Mouse (Mus musculus) adrenal gland, adult 8-10 months (tissue): ENCODE measurements around the gene Rab4b. TPM values are rescaled to one million over a fixed set of nuclear protein-coding genes. Genes with fewer than 3 reads are reported as not detected.

Experiments
- DNase-seq: peaks from one replicate; pipeline ENCODE4 v3.0.0; 2022
- total RNA-seq, 4 experiments: library from RNA; stranded (reverse); gene quantifications; 2 replicates each; pipeline ENCODE4 v1.2.4; 2022

Rab4b gene
- 10 to 100 TPM; 60.6 to 88.0 (median 81.4) TPM for total RNA-seq

- DNase-seq: peak; percentile 100
Measured at GRCm38 (mm10) chr7:27178324-27179216, at the start of gene Rab4b. TSS of gene Rab4b (minus strand) at chr7:27178896.

DNA sequence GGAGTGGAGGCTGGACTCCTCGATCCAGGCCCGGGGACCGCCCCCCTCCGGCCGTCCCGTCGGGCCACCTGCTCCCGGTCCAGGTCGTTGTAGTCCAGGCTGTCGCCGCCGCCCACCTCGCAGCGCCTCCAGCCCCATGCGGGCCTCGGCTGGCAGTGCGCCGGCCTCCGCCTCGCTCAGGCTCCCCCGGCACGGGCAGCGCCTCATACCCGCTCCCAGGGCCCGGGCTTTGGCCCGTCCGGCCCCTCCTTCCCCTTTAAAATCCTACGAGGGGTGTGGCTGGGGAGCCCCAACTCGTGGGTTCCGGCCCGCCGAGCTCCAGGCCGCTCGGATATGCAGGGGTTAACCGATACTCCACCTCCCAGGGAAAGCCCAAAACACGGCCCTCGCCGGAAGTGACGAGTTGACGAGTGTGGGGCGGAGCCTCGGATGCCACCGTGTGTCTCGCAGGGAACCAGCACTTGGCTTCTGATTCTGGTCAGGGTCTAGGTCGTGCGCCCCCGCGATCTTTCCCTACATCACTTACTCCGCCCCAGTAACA lies 49.7 kb upstream of the Rab4b start, which contains the start of gene Itpkc:
Itpkc (minus strand) TSS at position 381 of the 541 bp plus-strand sequence.
- peak; percentile 90 for DNase-seq

DNA sequence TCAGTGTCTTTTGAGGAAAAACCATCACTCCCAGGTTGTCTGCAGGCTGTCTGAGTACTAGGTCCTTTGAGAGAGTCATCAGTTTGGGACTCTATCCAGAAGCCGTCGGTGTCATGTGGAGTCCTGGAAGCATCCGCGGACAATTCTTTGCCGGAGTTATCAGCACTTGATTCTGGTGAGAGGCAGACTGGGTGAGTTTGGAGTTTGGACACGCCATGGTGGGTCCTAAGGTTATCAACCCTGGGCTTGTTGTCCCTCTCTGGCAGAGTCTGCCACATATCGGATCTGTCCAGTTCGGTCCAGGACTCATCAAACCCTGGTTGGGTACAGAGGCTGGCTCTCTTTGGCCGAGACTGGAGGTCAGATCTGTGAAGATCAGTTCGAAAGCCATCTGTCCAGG lies 49.0 kb upstream of the Rab4b start:
- DNase-seq: peak; percentile 37

GRCm38 (mm10) chr7:27227276-27227675 lies 48.6 kb upstream of the Rab4b start:
- peak; percentile 24 for DNase-seq

DNA sequence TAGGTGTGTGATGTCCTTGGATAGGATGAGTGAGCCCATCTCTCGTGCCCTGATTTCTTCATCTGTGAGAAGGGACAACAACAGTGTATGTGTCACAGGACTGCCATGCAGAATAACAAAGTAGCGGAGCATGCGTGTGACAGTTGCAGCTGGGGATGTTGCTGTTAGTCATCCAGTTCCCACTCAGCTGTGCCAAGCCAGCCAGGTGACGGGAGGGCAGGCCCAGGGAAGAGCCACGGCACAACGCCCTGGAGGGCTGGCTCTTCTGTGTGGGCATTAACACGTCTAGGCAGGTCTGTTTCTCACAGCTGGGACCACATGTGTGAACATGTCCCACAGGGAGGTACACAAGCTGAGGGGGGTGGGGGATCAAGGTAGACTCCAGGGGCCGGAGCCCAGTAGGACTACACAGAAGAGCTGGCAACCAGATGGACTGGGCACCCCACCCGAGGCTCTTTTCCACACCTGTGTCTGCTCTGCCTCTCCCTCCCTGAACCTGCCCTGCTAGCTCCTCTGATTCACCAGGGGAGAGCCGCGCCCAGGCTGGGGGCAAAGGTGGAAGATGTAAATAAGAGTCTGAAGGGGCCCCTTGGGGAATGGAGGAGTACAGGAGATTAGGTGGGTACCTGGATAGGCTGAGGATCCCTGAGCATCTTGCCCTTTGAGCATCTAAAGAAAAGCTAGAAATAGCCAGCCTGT lies 46.3 kb upstream of the Rab4b start:
- DNase-seq: peak; percentile 70

DNA sequence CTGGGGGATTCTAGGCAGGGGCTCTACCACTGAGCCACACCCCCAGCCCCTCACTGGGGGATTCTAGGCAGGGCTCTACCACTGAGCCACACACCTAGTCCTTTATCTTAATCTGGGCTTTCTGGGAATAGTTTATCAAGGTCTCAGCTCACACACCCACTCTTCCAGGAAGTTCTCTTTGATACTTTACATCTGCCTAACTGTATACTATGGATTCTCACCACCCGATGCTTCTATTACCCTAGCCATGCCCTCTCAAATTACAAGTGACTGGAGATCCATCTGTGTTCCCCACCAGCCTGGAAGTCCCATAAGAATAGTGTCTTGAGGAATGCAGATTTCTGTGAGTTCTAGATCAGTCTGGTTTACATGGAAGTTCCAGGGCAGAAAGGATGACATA lies 43.8 kb upstream of the Rab4b start:
- no peak for DNase-seq

DNA sequence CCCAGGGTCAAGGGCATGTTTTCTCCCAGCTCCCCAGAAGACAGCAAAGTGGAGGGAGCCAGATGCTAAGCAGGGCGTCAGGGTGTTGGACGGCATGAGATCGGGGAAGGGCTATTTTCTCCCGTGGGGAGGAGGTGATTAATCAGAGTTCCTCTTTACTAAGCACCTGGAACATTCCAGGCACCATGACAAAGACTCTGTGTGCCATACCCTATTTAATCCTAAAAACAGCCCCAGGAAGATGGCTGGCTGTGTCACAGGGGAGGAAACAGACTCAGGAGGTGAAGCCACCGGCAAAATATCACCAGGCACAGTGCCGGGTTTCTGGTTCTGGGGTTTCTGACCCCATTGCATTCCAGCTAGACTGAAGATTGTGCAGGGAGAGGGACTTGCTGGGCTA lies 43.2 kb upstream of the Rab4b start:
- DNase-seq: no peak

GRCm38 (mm10) chr7:27219937-27220336 lies 41.2 kb upstream of the Rab4b start:
- no peak for DNase-seq

DNA sequence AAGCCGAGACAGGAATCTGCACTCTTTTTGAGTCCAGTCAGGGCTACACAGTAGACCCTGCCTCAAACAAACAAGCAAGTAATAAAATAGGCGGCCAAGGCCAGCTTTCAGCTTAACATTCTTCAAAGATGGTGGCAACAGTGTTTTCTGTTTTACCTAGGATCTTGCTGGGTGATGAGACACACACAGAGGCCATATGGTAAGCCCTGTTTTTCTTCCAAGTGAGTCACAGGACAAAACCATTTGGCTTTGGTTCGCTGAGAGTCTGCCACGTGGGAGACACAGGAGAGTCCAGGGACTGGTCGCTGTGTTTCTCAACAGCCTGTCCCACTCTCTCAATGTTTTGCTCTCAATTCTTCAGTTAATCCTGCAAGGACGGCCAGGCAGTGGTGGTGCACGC lies 39.9 kb upstream of the Rab4b start:
- no peak for DNase-seq

DNA sequence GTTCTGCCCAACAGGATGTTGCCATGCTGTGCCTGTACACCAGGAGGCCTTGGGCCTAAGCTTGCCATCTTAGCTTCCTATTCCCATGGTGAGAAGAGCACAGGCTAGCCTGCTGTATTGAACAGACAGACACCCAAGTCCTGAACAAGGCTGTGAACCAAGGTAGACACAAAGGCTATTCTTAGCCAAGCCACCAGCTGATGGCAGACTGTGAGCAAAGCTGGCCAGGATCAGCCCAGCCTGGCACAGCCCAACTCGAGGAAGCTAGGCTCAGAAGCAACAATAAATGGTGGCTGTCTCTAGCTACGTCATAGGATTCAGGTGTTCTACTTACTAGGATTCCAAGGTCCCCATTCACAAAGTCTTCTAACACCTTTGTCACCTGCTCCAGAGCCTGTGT lies 33.9 kb upstream of the Rab4b start:
- DNase-seq: no peak

GRCm38 (mm10) chr7:27203730-27204449 lies 25.2 kb upstream of the Rab4b start:
- no peak for DNase-seq

DNA sequence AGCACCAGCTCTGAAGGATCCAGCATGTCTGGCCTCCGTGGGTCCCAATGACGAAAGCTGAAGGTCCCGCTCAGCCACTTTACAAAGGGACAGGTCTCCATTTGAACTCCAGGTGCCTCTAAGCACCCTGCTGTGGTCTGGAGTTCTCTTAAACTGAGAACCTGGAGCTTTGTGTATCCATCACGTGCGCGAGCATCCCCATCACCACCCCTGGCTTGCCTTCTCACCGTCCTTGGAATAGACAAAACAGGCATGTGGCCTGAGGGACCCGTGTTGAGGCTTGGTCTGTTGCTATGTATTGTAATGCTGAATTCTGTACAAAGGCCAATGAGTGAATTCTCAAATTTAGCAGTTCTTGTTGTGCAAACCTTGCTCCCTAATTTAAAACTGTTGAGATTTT lies 20.1 kb upstream of the Rab4b start:
- no peak for DNase-seq

- no peak for DNase-seq
Measured at GRCm38 (mm10) chr7:27198355-27198754, 19.7 kb upstream of the Rab4b start.

DNA sequence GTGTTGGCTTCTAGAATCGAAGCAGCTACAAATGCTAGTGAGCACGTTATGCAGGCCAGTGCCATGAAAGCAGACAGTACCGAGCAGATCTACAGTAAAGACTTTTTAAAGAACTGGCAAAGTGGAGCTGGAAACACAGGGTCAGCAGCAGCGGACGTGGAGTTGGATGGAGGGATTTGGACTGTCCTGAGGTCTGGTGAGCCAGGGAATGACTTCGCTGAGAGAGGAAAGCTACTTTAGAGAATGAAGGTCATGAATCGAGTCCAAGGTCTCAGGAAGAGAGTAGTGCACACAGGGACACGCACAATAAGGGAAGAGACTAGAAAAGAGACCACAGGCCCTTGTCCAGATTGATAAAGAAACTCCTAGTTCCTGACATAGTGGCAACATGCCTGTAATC lies 18.9 kb upstream of the Rab4b start:
- peak; percentile 45 for DNase-seq

GRCm38 (mm10) chr7:27197136-27197535 lies 18.4 kb upstream of the Rab4b start:
- no peak for DNase-seq

DNA sequence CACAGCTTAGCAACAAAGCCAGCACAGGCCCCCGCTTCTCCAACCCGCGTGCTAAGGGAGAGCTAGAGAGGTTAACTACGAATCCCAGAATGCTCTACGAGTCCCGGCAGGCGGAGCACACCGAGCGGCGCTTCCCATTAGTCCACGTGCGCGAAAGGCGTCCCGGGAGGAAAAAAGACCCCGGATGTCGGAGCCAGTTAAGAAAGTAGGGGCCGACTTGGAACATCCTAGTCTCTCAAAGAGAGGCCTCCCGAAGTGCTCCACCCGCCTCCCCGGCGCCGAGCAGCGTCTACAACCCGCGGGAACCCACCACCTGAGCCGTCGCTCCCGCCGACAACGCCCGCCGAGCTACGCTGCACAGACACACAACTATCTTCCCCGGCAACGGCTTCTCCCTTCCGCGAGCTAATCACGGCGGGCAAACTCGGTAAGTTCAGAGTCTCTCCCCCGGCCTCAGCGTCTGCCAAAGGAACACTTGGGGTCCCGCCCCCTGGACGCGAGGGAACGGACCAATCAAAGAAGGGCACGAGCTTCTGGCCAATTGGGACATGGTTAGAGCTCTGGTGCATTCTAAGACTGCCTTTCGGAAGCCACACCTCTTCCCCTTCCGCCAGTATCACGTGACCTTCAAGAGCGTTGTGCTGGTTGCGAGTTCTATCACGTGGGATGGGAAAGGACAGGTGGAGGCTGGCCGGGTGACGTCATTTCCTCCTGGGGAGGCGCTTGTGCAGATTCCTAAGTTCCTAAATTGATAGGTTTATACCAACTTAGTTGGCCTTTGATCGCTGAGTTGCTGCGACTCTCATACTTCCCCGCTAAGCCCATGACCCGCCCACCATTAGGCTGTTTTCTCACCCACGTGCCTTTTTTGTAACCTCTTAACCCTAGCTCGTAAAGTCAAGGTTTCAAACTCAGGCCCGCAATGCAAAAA lies 17.2 kb upstream of the Rab4b start, which contains the start of the genes BC024978 and Snrpa:
BC024978 (plus strand) TSS at position 101 of the 931 bp plus-strand sequence.
Snrpa (minus strand) TSS at position 591 of the 931 bp plus-strand sequence.
- DNase-seq: peak; percentile 99

GRCm38 (mm10) chr7:27193731-27194130 lies 15.0 kb upstream of the Rab4b start:
- DNase-seq: no peak

DNA sequence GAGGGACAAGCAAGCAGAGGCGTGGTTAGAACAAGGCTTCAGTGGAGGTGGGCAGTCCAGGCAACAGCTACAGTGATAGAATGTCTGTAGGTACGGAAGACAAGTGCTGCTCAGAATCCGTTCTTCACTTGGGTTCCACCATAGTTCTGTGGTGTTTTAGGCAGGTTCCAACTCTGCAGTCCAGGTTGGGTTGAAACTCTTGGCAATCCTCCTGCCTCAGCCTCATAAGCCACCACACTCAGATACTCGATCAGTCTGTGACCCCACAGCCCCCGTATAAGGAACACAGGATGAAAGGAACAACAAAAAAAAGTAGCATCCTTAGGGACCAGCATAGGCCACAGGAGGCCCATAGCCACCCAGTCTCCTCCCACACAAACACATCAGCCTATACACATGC lies 13.7 kb upstream of the Rab4b start:
- DNase-seq: no peak

GRCm38 (mm10) chr7:27189271-27189931 lies 10.7 kb upstream of the Rab4b start:
- no peak for DNase-seq

- no peak for DNase-seq
Measured at GRCm38 (mm10) chr7:27185986-27186385, 7.3 kb upstream of the Rab4b start.

DNA sequence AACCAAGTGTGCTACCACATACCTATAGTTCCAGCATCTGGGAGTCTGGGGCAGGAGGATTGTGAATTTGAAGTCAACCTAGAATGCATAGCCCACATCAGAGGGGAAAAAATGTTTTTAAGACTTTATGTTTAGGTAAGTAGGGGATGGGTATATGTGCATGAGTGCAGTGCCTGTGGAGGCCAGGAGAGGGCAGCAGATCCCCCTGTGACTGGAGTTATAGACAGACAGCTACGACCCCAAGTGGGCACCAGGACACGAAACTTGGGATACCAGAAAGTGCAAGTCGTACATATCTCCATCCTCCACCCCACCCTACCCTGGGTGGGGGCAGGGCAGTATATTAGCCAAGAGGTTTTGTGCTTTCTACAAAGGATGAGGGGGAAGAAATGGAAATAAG lies 6.3 kb upstream of the Rab4b start:
- DNase-seq: no peak
